Mouse (Mus musculus) liver, adult 2 months (tissue): ENCODE measurements around the gene Sptbn1. TPM values are rescaled to one million over a fixed set of nuclear protein-coding genes. Genes with fewer than 3 reads are reported as not detected.
A peak's percentile ranks its signal among the peaks of the same experiment; 100 is the strongest.

Experiments
- DNase-seq: peaks from one replicate; pipeline ENCODE4 v3.0.0-alpha.2; 2011; ENCODE audit warnings: low read depth, low spot score; ENCODE audit errors: extremely low read depth
- H3K27ac ChIP-seq: fragments of 200-500 bp; replicated peaks from 2 replicates; pipeline ENCODE4 v1.5.1; 2012; ENCODE audit warnings: low read depth, mild to moderate bottlenecking, control low read depth, inconsistent platforms, low read length; ENCODE audit not compliant: insufficient read depth
- H3K27me3 ChIP-seq: fragments of 200-500 bp; 2 replicates; pipeline ENCODE4 v1.6.1; 2012; ENCODE audit warnings: mild to moderate bottlenecking, moderate library complexity, low read length, inconsistent platforms; ENCODE audit not compliant: control insufficient read depth, insufficient read depth
- H3K36me3 ChIP-seq: fragments of 200-500 bp; 2 replicates; pipeline ENCODE4 v1.6.1; 2012; ENCODE audit warnings: low read length, inconsistent platforms; ENCODE audit not compliant: control insufficient read depth, insufficient read depth
- H3K4me1 ChIP-seq: fragments of 200-500 bp; 2 replicates; pipeline ENCODE4 v1.6.1; 2011; ENCODE audit warnings: low read length; ENCODE audit not compliant: control insufficient read depth, insufficient read depth
- H3K4me3 ChIP-seq: fragments of 200-500 bp; 2 replicates; pipeline ENCODE4 v1.5.1; 2011; ENCODE audit warnings: low read depth, mild to moderate bottlenecking, control low read depth, low read length, moderate library complexity; ENCODE audit not compliant: insufficient read depth
- H3K79me2 ChIP-seq: fragments of 200-500 bp; 2 replicates; pipeline ENCODE4 v1.6.1; 2012; ENCODE audit warnings: inconsistent platforms, mild to moderate bottlenecking, low read length, moderate library complexity; ENCODE audit not compliant: control insufficient read depth, insufficient read depth
- H3K9ac ChIP-seq: fragments of 200-500 bp; 2 replicates; pipeline ENCODE4 v1.6.1; 2012; ENCODE audit warnings: low read depth, mild to moderate bottlenecking, control low read depth, inconsistent platforms, low read length
- CTCF ChIP-seq: fragments of 200-500 bp; IDR thresholded peaks from 2 replicates; pipeline ENCODE4 v1.5.1; 2011; ENCODE audit warnings: low read depth, low read length, control low read depth
- POLR2A ChIP-seq: fragments of 200-500 bp; IDR thresholded peaks from 2 replicates; pipeline ENCODE4 v1.6.1; 2011; ENCODE audit warnings: low read length, control low read depth; ENCODE audit not compliant: insufficient read depth; ENCODE audit errors: extremely low read depth
- WGBS: fragments of 180-500 bp; shearing (Covaris S2); methylation state at CpG from one replicate; pipeline ENCODE4 v1.1.7; 2018; 5-methylcytosine and 5-hydroxymethylcytosine counted together
- polyA plus RNA-seq: library from polyadenylated mRNA; depleted of rRNA; stranded (reverse); fragments of >200 nt; gene quantifications from 2 replicates; pipeline ENCODE4 v1.2.3, GENCODE M21; 2012
- total RNA-seq: library from RNA; depleted of rRNA; stranded (reverse); fragments of >200 nt; gene quantifications from 2 replicates; pipeline ENCODE4 v1.2.3, GENCODE M21; 2014

Sptbn1 gene
- total and polyA plus RNA-seq, 2 experiments, result 13.0 to 50.9 TPM

- Histone ChIP-seq H3K36me3 (no peaks in the 10 kb centered on the region), H3K79me2 (no peaks in the 10 kb centered on the region; the same call in 1 of the 2 replicates), H3K27me3 (no peaks in the 10 kb centered on the region), H3K27ac (no peak overlapping the region), H3K4me3 (no peak overlapping the region), H3K9ac (no peak overlapping the region), H3K4me1 (0 out of 2 replicates have a peak, but pooled peaks cover 4% of the 10 kb centered on the region)
- no peak for TF ChIP-seq POLR2A
- peak; percentile 47; the same call in 1 of the 2 replicates for TF ChIP-seq CTCF
- peak; percentile 28 for DNase-seq
- WGBS, result 69% methylated on average over 4 of the region's 4 CpGs
Measured at GRCm38 (mm10) chr11:30237960-30238359, 30.0 kb downstream of the Sptbn1 start.

GRCm38 (mm10) chr11:30236681-30237242 lies 31.2 kb downstream of the Sptbn1 start:
- Histone ChIP-seq H3K4me3 (no peak overlapping the region), H3K27me3 (no peaks in the 10 kb centered on the region), H3K36me3 (no peaks in the 10 kb centered on the region), H3K27ac (no peak overlapping the region), H3K79me2 (no peaks in the 10 kb centered on the region; the same call in 1 of the 2 replicates), H3K9ac (no peak overlapping the region), H3K4me1 (0 out of 2 replicates have a peak, but pooled peaks cover under 1% of the 10 kb centered on the region)
- no peak for DNase-seq
- no peak for TF ChIP-seq POLR2A
- no peak for TF ChIP-seq CTCF
- 71% methylated on average over 4 of the region's 4 CpGs for WGBS

DNA sequence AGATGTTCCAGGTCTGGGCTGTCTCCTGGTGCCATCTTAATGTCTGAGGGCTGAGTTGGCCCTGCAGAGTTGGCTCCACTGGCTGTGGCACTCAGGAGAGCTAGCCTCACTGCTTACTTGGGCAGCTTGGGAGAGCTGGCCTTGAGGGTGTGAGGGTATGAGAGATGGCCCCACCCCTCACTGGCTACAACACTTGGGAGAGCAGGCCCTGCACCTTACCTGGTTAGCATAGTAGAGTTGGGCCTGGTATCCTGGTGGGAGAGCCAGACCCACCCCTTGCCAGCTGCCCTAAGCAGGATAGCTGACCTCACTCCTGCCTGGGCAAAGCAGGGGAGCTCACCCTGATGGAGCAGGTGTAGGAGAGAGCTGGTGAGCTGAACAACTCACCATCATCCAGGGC lies 32.3 kb downstream of the Sptbn1 start:
- Histone ChIP-seq H3K27ac (no peak overlapping the region), H3K36me3 (no peaks in the 10 kb centered on the region), H3K79me2 (no peaks in the 10 kb centered on the region; the same call in 1 of the 2 replicates), H3K9ac (no peak overlapping the region), H3K4me1 (no peaks in the 10 kb centered on the region), H3K27me3 (no peaks in the 10 kb centered on the region), H3K4me3 (no peak overlapping the region)
- no peak for DNase-seq
- no peak for TF ChIP-seq POLR2A
- TF ChIP-seq CTCF, result no peak

DNA sequence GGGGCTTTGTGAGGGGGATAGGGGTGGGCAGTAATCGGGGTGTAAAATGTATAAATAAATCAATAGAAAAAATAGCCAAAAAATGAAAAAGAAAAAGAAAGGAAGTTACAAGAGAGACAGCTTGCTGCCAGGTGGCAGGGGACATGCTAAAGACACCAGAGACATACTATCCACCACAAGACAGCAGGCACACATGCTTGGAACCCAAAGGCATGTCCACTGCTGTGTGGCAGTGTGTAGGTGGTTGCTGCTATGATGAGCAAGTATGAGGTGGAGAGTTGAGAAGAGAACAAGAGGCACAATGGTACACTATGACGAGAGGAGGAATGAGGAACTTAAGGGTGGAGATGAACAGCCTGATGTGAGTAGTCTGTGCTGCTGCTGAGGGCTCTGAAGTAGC lies 32.8 kb downstream of the Sptbn1 start:
- DNase-seq, result no peak
- WGBS, result 91% methylated on average over 2 of the region's 2 CpGs
- Histone ChIP-seq H3K79me2 (no peaks in the 10 kb centered on the region), H3K4me3 (no peak overlapping the region), H3K27me3 (no peaks in the 10 kb centered on the region), H3K4me1 (no peaks in the 10 kb centered on the region), H3K9ac (no peak overlapping the region), H3K27ac (no peak overlapping the region), H3K36me3 (no peaks in the 10 kb centered on the region)
- TF ChIP-seq CTCF (no peak), POLR2A (no peak)

GRCm38 (mm10) chr11:30233946-30234345 lies 34.0 kb downstream of the Sptbn1 start:
- Histone ChIP-seq H3K79me2 (no peaks in the 10 kb centered on the region), H3K27me3 (no peaks in the 10 kb centered on the region), H3K9ac (no peak overlapping the region), H3K4me1 (no peaks in the 10 kb centered on the region), H3K36me3 (no peaks in the 10 kb centered on the region), H3K4me3 (no peak overlapping the region), H3K27ac (no peak overlapping the region)
- 96% methylated on average over 4 of the region's 4 CpGs for WGBS
- DNase-seq, result no peak
- TF ChIP-seq CTCF (no peak), POLR2A (no peak)

- 78% methylated on average over 2 of the region's 2 CpGs for WGBS
- H3K4me3 ChIP-seq, result no peak overlapping the region
- H3K79me2 ChIP-seq, result no peaks in the 10 kb centered on the region
- no peak overlapping the region for H3K9ac ChIP-seq
- no peaks in the 10 kb centered on the region for H3K36me3 ChIP-seq
- TF ChIP-seq CTCF (no peak), POLR2A (no peak)
- no peaks in the 10 kb centered on the region for H3K27me3 ChIP-seq
- no peak for DNase-seq
- no peak overlapping the region for H3K27ac ChIP-seq
- H3K4me1 ChIP-seq, result no peaks in the 10 kb centered on the region
Measured at GRCm38 (mm10) chr11:30232082-30232481, 35.9 kb downstream of the Sptbn1 start.
